In the genomic region with DNA sequence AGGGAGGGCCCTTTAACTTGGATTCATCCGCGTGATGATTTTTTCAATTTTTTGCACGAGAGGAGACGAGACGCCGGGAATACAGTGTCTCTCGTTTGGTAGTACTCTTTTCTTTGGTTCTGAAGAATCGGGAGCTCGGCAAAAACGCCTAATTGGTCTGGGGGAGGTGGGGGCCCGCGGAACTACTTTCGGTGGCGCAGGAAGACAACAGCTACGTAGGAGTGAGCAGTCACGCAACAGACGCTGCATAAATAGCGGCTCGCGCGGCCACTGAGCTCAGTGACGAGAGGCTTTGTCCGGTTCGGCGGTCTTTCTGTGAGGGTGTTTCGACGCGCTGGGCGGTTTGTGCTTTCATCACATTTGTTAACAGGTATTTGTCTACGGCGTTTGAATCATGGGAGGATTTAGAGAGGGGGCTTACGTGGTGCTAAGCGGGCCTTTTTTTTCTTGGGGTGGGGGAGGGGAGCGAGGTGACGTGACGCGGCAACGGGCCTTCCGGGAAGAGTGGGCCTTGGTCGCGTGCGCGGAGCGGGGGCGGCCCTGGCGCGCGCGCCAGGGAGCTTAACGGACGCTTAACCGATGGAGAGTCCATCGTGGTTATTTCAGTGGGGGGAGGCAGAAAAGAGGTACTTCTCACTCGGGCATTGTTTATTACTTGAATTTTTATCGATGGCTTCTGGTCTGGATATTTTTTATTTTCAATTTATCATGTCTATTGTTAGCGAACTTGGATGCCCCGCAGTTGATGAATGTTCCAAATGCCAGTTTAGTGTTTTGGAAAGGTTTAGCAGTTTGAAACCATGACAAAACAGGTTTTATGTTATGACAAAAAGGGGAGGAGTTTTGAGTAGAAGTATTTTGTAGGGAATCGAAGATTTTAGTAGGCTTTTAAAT, we compare ENCODE assay signal across 1 mouse cellular context.
TF ChIP-seq lines count a peak whose summit lies in the region.

No protein-coding gene starts in this region.

TF ChIP-seq in MEL, 35 proteins besides CTCF, POLR2A, EP300 and RAD21 (continued from another document):
- 0 out of 2 replicates have a peak, but pooled peaks have one; percentile 13 for TF ChIP-seq JUND (IDR thresholded peaks at IDR 0.05; ENCODE audit: low read depth, low read length)
- peak; percentile 91 for TF ChIP-seq MAX (IDR thresholded peaks at IDR 0.05; ENCODE audit: low read length)
- peak; percentile 53 for TF ChIP-seq NRF1 (IDR thresholded peaks at IDR 0.05; ENCODE audit: insufficient read depth, low read depth, low read length, poor library complexity, severe bottlenecking)
- no peak for TF ChIP-seq GABPA (IDR thresholded peaks at IDR 0.05; ENCODE audit: low read depth, low read length)
- TF ChIP-seq USF1 (IDR thresholded peaks at IDR 0.05; ENCODE audit: low read depth, low read length) = peak; percentile 58; the same call in 1 of the 2 replicates
- peak; percentile 60 for TF ChIP-seq ZKSCAN1 (IDR thresholded peaks at IDR 0.05; ENCODE audit: low read depth, low read length)
- TF ChIP-seq MEF2A (IDR thresholded peaks at IDR 0.05; ENCODE audit: extremely low read depth, insufficient replicate concordance, low read depth, low read length, poor library complexity, severe bottlenecking) = no peak
- TF ChIP-seq POLR2AphosphoS2 (IDR thresholded peaks at IDR 0.05; ENCODE audit: low read length) = peak; percentile 100
- TF ChIP-seq ZMIZ1 (IDR thresholded peaks at IDR 0.05; ENCODE audit: low read depth, low read length) = peak; percentile 100
- peak; percentile 98 for TF ChIP-seq POLR2AphosphoS5 (IDR thresholded peaks at IDR 0.05; ENCODE audit: borderline replicate concordance, low read depth, low read length)
- TF ChIP-seq MYC (IDR thresholded peaks at IDR 0.05; ENCODE audit: low read depth, low read length) = peak; percentile 77
- no peak for TF ChIP-seq USF2 (IDR thresholded peaks at IDR 0.05; ENCODE audit: borderline replicate concordance in 1 of 2, insufficient read depth in 1 of 2, low read depth in 1 of 2, low read length in 2 of 2)
- no peak for TF ChIP-seq MAFK (IDR thresholded peaks at IDR 0.05; ENCODE audit: borderline replicate concordance, low read depth, low read length)
- TF ChIP-seq NELFE (IDR thresholded peaks at IDR 0.05; ENCODE audit: low read depth, low read length) = peak; percentile 100
- peak; percentile 80 for TF ChIP-seq ZNF384 (IDR thresholded peaks at IDR 0.05; ENCODE audit: low read depth, low read length)
- TF ChIP-seq ETS1 (IDR thresholded peaks at IDR 0.05; ENCODE audit: low read depth, low read length) = peak; percentile 84
- TF ChIP-seq SIN3A (IDR thresholded peaks at IDR 0.05; ENCODE audit: low read length) = peak; percentile 98
- no peak for TF ChIP-seq ZC3H11A (IDR thresholded peaks at IDR 0.05; ENCODE audit: low read depth, low read length)
- TF ChIP-seq TAL1 (IDR thresholded peaks at IDR 0.05; ENCODE audit: low read length) = no peak
- peak; percentile 89 for TF ChIP-seq ELF1 (IDR thresholded peaks at IDR 0.05; ENCODE audit: low read depth, low read length)
